Mouse (Mus musculus) ovary, adult 2 months (tissue): Measurements from ENCODE around the gene Gm21677. TPM values are rescaled to one million over a fixed set of nuclear protein-coding genes. Genes with fewer than 3 reads are reported as not detected.

ENCODE experiments used
- polyA plus RNA-seq: library from polyadenylated mRNA; depleted of rRNA; stranded (reverse); fragments of >200 nt; gene quantifications from 2 replicates; pipeline ENCODE4 v1.2.3, GENCODE M21; 2012; rRNA removed

Gene Gm21677
- polyA plus RNA-seq, result not detected in 2 replicates

GRCm38 (mm10) chrY:3306349-3306748 is at the start of gene Gm21677:
Gene Gm21677 (minus strand): TSS chrY:3306449.

GRCm38 (mm10) chrY:3345229-3345628 is 39.0 kb upstream of the Gm21677 start, which contains the start of gene Gm21693:
Gene Gm21693 (minus strand): TSS chrY:3345329.

Other genes with a start within 250 kb of the Gm21677 start
- gene Gm21693, start 38.9 kb upstream of the Gm21677 start, polyA plus RNA-seq, result not detected in 2 replicates
- not detected in 2 replicates for gene Gm21704, start 103.7 kb upstream of the Gm21677 start, polyA plus RNA-seq
- not detected in 2 replicates for gene Gm21708, start 103.7 kb upstream of the Gm21677 start, polyA plus RNA-seq